Mouse (Mus musculus) G1E (cell line): ENCODE results near the gene Nsmce3. TPM values are rescaled to one million over a fixed set of nuclear protein-coding genes. Genes with fewer than 3 reads are reported as not detected.
A peak's percentile ranks its signal among the peaks of the same experiment; 100 is the strongest.

Source experiments
- ATAC-seq: 2 replicates; pipeline ENCODE4 v1.8.0; 2016; ENCODE audit warnings: mild to moderate bottlenecking; ENCODE audit not compliant: insufficient number of reproducible peaks, poor library complexity, low FRiP score, severe bottlenecking; ENCODE audit errors: extremely low read depth
- DNase-seq: peaks from one replicate; pipeline ENCODE4 v3.0.0; 2012; ENCODE audit warnings: low spot score
- H3K27me3 ChIP-seq: 2 replicates; pipeline ENCODE4 v1.6.1; 2012; ENCODE audit warnings: mild to moderate bottlenecking, low read length, inconsistent platforms; ENCODE audit not compliant: insufficient read depth
- H3K36me3 ChIP-seq: replicated peaks from 2 replicates; pipeline ENCODE3; 2012; ENCODE audit warnings: mild to moderate bottlenecking, inconsistent platforms
- H3K4me1 ChIP-seq: 2 replicates; pipeline ENCODE4 v1.6.1; 2012; ENCODE audit warnings: low read depth, low read length, inconsistent platforms, mixed read lengths; ENCODE audit not compliant: insufficient read depth
- H3K4me3 ChIP-seq: 2 replicates; pipeline ENCODE4 v1.5.1; 2012; ENCODE audit warnings: low read depth, mild to moderate bottlenecking, inconsistent platforms, low read length, moderate library complexity, mixed read lengths
- H3K9me3 ChIP-seq: replicated peaks from 2 replicates; pipeline ENCODE4 v1.6.1; 2012; ENCODE audit warnings: inconsistent platforms
- CTCF ChIP-seq: IDR thresholded peaks from 2 replicates; pipeline ENCODE4 v1.5.1; 2012; ENCODE audit warnings: low read depth, low read length, inconsistent platforms, mixed read lengths
- GATA1 ChIP-seq: IDR thresholded peaks from 2 replicates; pipeline ENCODE4 v1.6.1; 2012; ENCODE audit warnings: borderline replicate concordance, low read length, inconsistent platforms, mixed read lengths
- GATA2 ChIP-seq: IDR thresholded peaks from 2 replicates; pipeline ENCODE4 v1.6.1; 2012; ENCODE audit warnings: low read depth, low read length, inconsistent platforms, borderline replicate concordance
- POLR2AphosphoS5 ChIP-seq: IDR thresholded peaks from 2 replicates; pipeline ENCODE4 v1.6.1; 2012; ENCODE audit warnings: low read depth, low read length, inconsistent platforms; ENCODE audit not compliant: insufficient replicate concordance
- TAL1 ChIP-seq: conservative IDR thresholded peaks from 2 replicates; pipeline ENCODE4 v1.6.1; 2012; ENCODE audit warnings: low read depth, low read length, inconsistent platforms, mixed read lengths
- polyA plus RNA-seq: library from polyadenylated mRNA; stranded (reverse); fragments of >175 nt; gene quantifications from 2 replicates; pipeline ENCODE4 v1.2.3, GENCODE M21; 2012
- total RNA-seq, 2 experiments: library from RNA; stranded (forward) in 1 of 2; stranded (reverse) in 1 of 2; fragments of 200-1000 nt in 1 of 2; fragments of >200 nt in 1 of 2; fragmentation: Nextera tagmentation in 1 of 2; gene quantifications; 2 replicates each; pipeline ENCODE4 v1.2.3; 2014 to 2017

The Nsmce3 gene
- total RNA-seq (2014; fragmentation: Nextera tagmentation) (4.4 and 6.8 TPM in 2 replicates), total RNA-seq (2017) (6.4 and 7.2 TPM in 2 replicates), polyA plus RNA-seq (8.1 and 9.7 TPM in 2 replicates)

DNA sequence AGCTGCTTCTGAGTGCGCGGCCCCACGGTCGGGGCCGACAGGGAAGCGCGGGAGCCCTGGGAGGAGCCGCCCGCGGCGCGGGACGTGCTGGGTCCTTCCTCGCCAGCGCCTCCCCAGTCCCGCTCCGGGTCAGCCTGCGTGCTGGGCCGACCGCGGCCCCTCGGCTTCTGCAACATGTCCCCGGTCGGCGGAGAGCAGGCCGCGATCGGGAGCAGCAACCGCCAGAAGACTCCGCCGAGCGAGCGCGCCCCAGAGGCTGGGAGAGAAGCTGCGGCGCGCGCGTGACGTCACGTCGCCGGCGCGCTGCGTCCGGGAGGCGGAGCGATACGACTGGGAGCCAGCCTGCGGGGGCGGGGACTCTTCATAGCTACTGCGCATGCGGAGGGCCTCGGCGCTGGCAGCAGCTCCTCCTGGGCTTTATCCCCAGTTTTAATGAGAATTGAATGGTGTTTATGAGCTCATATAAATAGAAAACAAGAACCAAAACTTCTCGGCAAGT, at the start of gene Nsmce3:
Gene Nsmce3, minus strand, starts transcription at position 255 of the 499 bp plus-strand sequence.
- Histone ChIP-seq H3K4me1 (peaks cover 31% of the 10 kb centered on the region), H3K9me3 (no peaks in the 10 kb centered on the region), H3K4me3 (peak within 1 kb of the TSS; percentile 81), H3K27me3 (peaks cover 6% of the 10 kb centered on the region; the same call in 1 of the 2 replicates), H3K36me3 (peaks cover 22% of the 10 kb centered on the region)
- ATAC-seq (peak; percentile 79), DNase-seq (peak; percentile 94)
- no peak for TF ChIP-seq POLR2AphosphoS5
- no peak for TF ChIP-seq CTCF
- no peak for TF ChIP-seq GATA2
- TF ChIP-seq TAL1 = no peak
- no peak for TF ChIP-seq GATA1

DNA sequence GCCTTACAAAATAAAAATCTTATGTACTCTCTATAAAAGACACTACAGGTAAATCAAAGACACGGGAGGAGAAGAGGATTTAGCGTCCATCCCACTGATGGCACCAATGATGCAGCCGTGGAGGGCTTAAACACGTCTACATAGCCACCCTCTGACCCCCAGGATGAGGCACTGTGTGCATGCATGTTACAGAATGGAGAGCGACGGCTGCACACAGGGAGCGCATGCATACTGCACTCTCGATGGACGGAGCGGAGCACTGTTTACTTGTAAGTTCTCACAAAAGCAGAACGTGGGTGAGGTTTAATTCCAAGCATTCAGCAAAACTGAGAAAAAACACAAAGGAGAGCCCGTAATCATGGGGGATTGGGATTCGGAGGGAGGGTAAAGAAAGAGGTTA, 48.4 kb upstream of the Nsmce3 start:
- TF ChIP-seq POLR2AphosphoS5 (no peak), CTCF (no peak), TAL1 (no peak), GATA1 (no peak), GATA2 (no peak)

GRCm38 (mm10) chr7:64920735-64921134, 47.9 kb upstream of the Nsmce3 start:
- Histone ChIP-seq H3K4me1 (no peaks in the 10 kb centered on the region), H3K36me3 (no peaks in the 10 kb centered on the region), H3K27me3 (no peaks in the 10 kb centered on the region), H3K4me3 (no peak overlapping the region), H3K9me3 (no peaks in the 10 kb centered on the region)
- TF ChIP-seq GATA2 = no peak
- TF ChIP-seq TAL1 = no peak
- no peak for TF ChIP-seq CTCF
- DNase-seq (no peak), ATAC-seq (no peak)

More for the DNA sequence above, 48.4 kb upstream of the Nsmce3 start:
- Histone ChIP-seq H3K9me3 (no peaks in the 10 kb centered on the region), H3K4me1 (no peaks in the 10 kb centered on the region), H3K36me3 (no peaks in the 10 kb centered on the region), H3K27me3 (no peaks in the 10 kb centered on the region), H3K4me3 (no peak overlapping the region)
- ATAC-seq (no peak), DNase-seq (no peak)

DNA sequence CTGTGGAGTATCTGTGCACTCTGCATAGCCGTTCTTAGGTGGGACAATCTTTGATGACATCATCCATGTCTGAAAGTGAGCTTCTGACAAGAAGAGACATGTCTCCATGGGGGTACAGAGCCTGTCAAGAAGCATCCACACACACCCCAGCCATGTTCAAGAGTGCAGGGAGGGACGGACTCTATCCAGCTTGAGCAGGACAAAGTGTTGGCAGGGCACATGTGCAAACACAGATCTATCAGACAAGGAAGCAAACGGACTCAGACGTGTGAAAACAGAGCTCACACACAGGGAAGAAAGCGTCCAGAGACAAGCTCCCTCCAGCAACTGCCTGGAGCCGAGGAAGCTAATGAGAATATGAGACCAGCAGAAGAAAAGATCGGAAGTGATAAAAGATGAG, 43.9 kb upstream of the Nsmce3 start:
- H3K27me3 ChIP-seq = no peaks in the 10 kb centered on the region
- H3K9me3 ChIP-seq = no peaks in the 10 kb centered on the region
- no peaks in the 10 kb centered on the region for H3K36me3 ChIP-seq
- H3K4me3 ChIP-seq = no peak overlapping the region
- TF ChIP-seq POLR2AphosphoS5 (no peak), GATA1 (no peak), GATA2 (no peak), CTCF (no peak), TAL1 (no peak)
- ATAC-seq = no peak
- no peak for DNase-seq
- H3K4me1 ChIP-seq = no peaks in the 10 kb centered on the region

DNA sequence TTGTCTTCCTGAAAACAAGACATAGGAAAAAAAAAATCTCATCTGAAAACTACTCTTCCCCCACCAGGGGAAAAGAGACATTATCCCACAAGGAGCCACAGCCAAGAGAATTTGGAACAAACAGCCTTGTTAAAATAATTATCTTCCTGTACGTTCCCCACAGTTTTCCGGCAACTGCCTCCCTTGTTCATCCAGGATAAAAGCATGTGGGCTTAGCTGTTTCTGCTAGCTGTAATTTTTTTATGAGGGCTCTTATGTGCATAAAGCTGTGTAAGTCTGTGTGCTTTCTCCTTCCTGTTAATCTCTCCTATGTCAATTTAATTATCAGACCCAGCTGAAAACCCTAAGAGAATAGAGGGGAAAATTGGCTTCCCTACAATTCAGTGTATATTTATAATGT, 42.3 kb upstream of the Nsmce3 start:
- ATAC-seq (no peak), DNase-seq (no peak)
- Histone ChIP-seq H3K4me1 (no peaks in the 10 kb centered on the region), H3K36me3 (no peaks in the 10 kb centered on the region), H3K9me3 (no peaks in the 10 kb centered on the region), H3K27me3 (no peaks in the 10 kb centered on the region), H3K4me3 (no peak overlapping the region)
- no peak for TF ChIP-seq POLR2AphosphoS5
- no peak for TF ChIP-seq TAL1
- TF ChIP-seq GATA2 = no peak
- TF ChIP-seq CTCF = no peak
- TF ChIP-seq GATA1 = no peak

- no peaks in the 10 kb centered on the region for H3K27me3 ChIP-seq
- no peaks in the 10 kb centered on the region for H3K4me1 ChIP-seq
- H3K9me3 ChIP-seq = peaks cover 2% of the 10 kb centered on the region; the same call in 1 of the 2 replicates
- ATAC-seq (no peak), DNase-seq (no peak)
- H3K36me3 ChIP-seq = no peaks in the 10 kb centered on the region
- TF ChIP-seq GATA1 (no peak), CTCF (no peak), TAL1 (no peak), POLR2AphosphoS5 (no peak), GATA2 (no peak)
- H3K4me3 ChIP-seq = no peak overlapping the region
Observed at GRCm38 (mm10) chr7:64911945-64912344, 39.1 kb upstream of the Nsmce3 start.

DNA sequence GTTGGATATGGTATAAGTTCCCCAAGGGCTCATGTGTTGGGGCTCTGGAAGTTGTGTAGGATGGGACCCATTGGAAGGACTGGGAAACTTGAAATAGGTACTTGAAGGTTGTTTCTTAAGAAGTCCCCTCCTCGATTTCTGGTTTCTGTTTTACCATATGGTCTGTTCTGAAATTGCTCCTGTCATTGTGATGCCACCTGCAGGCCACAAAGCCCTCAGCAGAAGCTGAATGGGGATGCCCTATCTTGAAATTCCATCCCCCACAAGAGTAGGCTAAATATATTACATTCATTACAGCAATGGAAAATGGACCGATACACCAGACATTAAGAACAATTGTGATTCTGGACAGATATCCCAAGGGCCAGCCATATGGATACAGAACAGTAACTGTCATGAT, 37.4 kb upstream of the Nsmce3 start:
- no peak overlapping the region for H3K4me3 ChIP-seq
- H3K36me3 ChIP-seq = no peaks in the 10 kb centered on the region
- ATAC-seq (no peak), DNase-seq (no peak)
- H3K9me3 ChIP-seq = peaks cover 2% of the 10 kb centered on the region; the same call in 1 of the 2 replicates
- no peaks in the 10 kb centered on the region for H3K4me1 ChIP-seq
- no peak for TF ChIP-seq TAL1
- TF ChIP-seq GATA2 = no peak
- no peak for TF ChIP-seq POLR2AphosphoS5
- no peak for TF ChIP-seq GATA1
- TF ChIP-seq CTCF = no peak
- no peaks in the 10 kb centered on the region for H3K27me3 ChIP-seq
